Mouse (Mus musculus): ENCODE data around the gene Mcrip2. TPM values are rescaled to one million over a fixed set of nuclear protein-coding genes. Genes with fewer than 3 reads are reported as not detected.

The Mcrip2 gene
- total and polyA plus RNA-seq, 3 experiments: 1.4 to 16.1 (median 1.7) TPM

GRCm38 (mm10) chr17:25895891-25896290 is 27.3 kb upstream of the Mcrip2 start:
- no peak for DNase-seq (ENCODE audit: extremely low read depth)
- dilution Hi-C loops (cut with MboI; ENCODE audit: extremely low pct_ligation_motif_present, extremely low pct_unique_long_range_greater_than_20kb, low sequenced_read_pairs) (no loop called here), in situ Hi-C loops (cut with MboI; ENCODE audit: low pct_ligation_motif_present, low pct_unique_long_range_greater_than_20kb, low sequenced_read_pairs) (no loop called here)
- TF ChIP-seq RCOR1 (conservative IDR thresholded peaks at IDR 0.05; ENCODE audit: low read depth, low read length) (no peak), PAX5 (IDR thresholded peaks at IDR 0.05; ENCODE audit: low read length) (no peak), MAZ (IDR thresholded peaks at IDR 0.05; ENCODE audit: low read depth, low read length) (no peak), POLR2A (IDR thresholded peaks at IDR 0.05; ENCODE audit: low read depth, low read length) (no peak), ELF1 (IDR thresholded peaks at IDR 0.05; ENCODE audit: low read depth, low read length) (no peak), MYC (IDR thresholded peaks at IDR 0.05; ENCODE audit: low read depth, low read length) (no peak), USF2 (conservative IDR thresholded peaks at IDR 0.05; ENCODE audit: low read depth, low read length) (no peak), USF1 (IDR thresholded peaks at IDR 0.05; ENCODE audit: low read depth, low read length) (no peak), ZKSCAN1 (IDR thresholded peaks at IDR 0.05; ENCODE audit: borderline replicate concordance, low read depth, low read length) (no peak), CHD2 (IDR thresholded peaks at IDR 0.05; ENCODE audit: low read length) (no peak), MXI1 (IDR thresholded peaks at IDR 0.05; ENCODE audit: low read depth, low read length) (no peak), CHD1 (IDR thresholded peaks at IDR 0.05; ENCODE audit: low read depth, low read length) (no peak), SIN3A (IDR thresholded peaks at IDR 0.05; ENCODE audit: low read length) (no peak)
- Histone ChIP-seq H3K36me3 (replicated peaks in 1 of 2; ENCODE audit: control insufficient read depth in 1 of 2, insufficient read depth in 1 of 2, low read length in 1 of 2) (peaks cover 3 to 44% of the 10 kb centered on the region in 2 experiments), H3K27ac (ENCODE audit: insufficient read depth, low read depth) (no peak overlapping the region), H3K9ac (ENCODE audit: insufficient read depth, low read depth) (no peak overlapping the region), H3K9me3 (replicated peaks; ENCODE audit: low read length) (peaks cover 5% of the 10 kb centered on the region), H3K4me1 (ENCODE audit: control insufficient read depth in 1 of 2, insufficient read depth in 2 of 2) (peaks cover 6 to 35% of the 10 kb centered on the region in 2 experiments; a peak in 3 of 4 replicates), H3K4me3 (replicated peaks in 1 of 3; ENCODE audit: low read depth in 2 of 3, low read length in 2 of 3, poor library complexity in 1 of 3) (no peak overlapping the region), H3K79me2 (replicated peaks; ENCODE audit: control insufficient read depth, extremely low read depth, insufficient read depth, poor library complexity, severe bottlenecking) (peaks cover 8% of the 10 kb centered on the region), H3K4me2 (ENCODE audit: insufficient read depth, low read depth, poor library complexity, severe bottlenecking) (no peak overlapping the region), H3K27me3 (replicated peaks) (no peaks in the 10 kb centered on the region)

- in situ Hi-C loops (cut with MboI; ENCODE audit: low pct_ligation_motif_present, low pct_unique_long_range_greater_than_20kb, low sequenced_read_pairs) (no loop called here), dilution Hi-C loops (cut with MboI; ENCODE audit: extremely low pct_ligation_motif_present, extremely low pct_unique_long_range_greater_than_20kb, low sequenced_read_pairs) (no loop called here)
- Histone ChIP-seq H3K79me2 (replicated peaks; ENCODE audit: control insufficient read depth, extremely low read depth, insufficient read depth, poor library complexity, severe bottlenecking) (peaks cover 8% of the 10 kb centered on the region), H3K36me3 (replicated peaks in 1 of 2; ENCODE audit: control insufficient read depth in 1 of 2, insufficient read depth in 1 of 2, low read length in 1 of 2) (peaks cover 2 to 44% of the 10 kb centered on the region in 2 experiments), H3K9ac (ENCODE audit: insufficient read depth, low read depth) (no peak overlapping the region), H3K27me3 (replicated peaks) (no peaks in the 10 kb centered on the region), H3K4me1 (ENCODE audit: control insufficient read depth in 1 of 2, insufficient read depth in 2 of 2) (peaks cover 6 to 35% of the 10 kb centered on the region in 2 experiments; a peak in 3 of 4 replicates), H3K9me3 (replicated peaks; ENCODE audit: low read length) (peaks cover under 1% of the 10 kb centered on the region), H3K4me2 (ENCODE audit: insufficient read depth, low read depth, poor library complexity, severe bottlenecking) (no peak overlapping the region), H3K27ac (ENCODE audit: insufficient read depth, low read depth) (no peak overlapping the region), H3K4me3 (replicated peaks in 1 of 3; ENCODE audit: low read depth in 2 of 3, low read length in 2 of 3, poor library complexity in 1 of 3) (no peak overlapping the region)
- TF ChIP-seq POLR2A (IDR thresholded peaks at IDR 0.05; ENCODE audit: low read depth, low read length): no peak
- TF ChIP-seq PAX5 (IDR thresholded peaks at IDR 0.05; ENCODE audit: low read length): no peak
- TF ChIP-seq SMC3 (IDR thresholded peaks at IDR 0.05; ENCODE audit: low read depth, low read length): no peak
- DNase-seq (ENCODE audit: extremely low read depth): no peak
Observed at GRCm38 (mm10) chr17:25895415-25895814, 26.9 kb upstream of the Mcrip2 start.
